Mouse (Mus musculus): Measurements from ENCODE around the gene Clcn7. TPM values are rescaled to one million over a fixed set of nuclear protein-coding genes. Genes with fewer than 3 reads are reported as not detected.
A peak's percentile ranks its signal among the peaks of the same experiment; 100 is the strongest.
"Not testable (repeated sequence)": the region's sequence is repeated elsewhere in the genome, so short reads cannot be mapped to it uniquely, and the experiment has no call there.

The Clcn7 gene
- total RNA-seq, 2 experiments from 2014 or later, result 25.5 to 27.5 TPM

- no peak for DNase-seq (ENCODE audit: low spot score)
Observed at GRCm38 (mm10) chr17:25123979-25124378, 9.2 kb upstream of the Clcn7 start.

GRCm38 (mm10) chr17:25125442-25126060 lies 7.6 kb upstream of the Clcn7 start:
- intact Hi-C loops (cut with DNase I), result loop anchor here (10.0 kb wide), 1 partner anchor 381 kb away; no protein-coding TSS in a partner anchor
- not testable (repeated sequence) for DNase-seq (ENCODE audit: low spot score)

More at GRCm38 (mm10) chr17:25123979-25124378, 9.2 kb upstream of the Clcn7 start:
- intact Hi-C loops (cut with DNase I), result loop anchor here (10.0 kb wide), 1 partner anchor 379 kb away; no protein-coding TSS in a partner anchor

GRCm38 (mm10) chr17:25127079-25127478 lies 6.1 kb upstream of the Clcn7 start:
- intact Hi-C loops (cut with DNase I), result loop anchor here (10.0 kb wide), 1 partner anchor 382 kb away; no protein-coding TSS in a partner anchor
- no peak for DNase-seq (ENCODE audit: low spot score)

- intact Hi-C loops (cut with DNase I), result loop anchor here (10.0 kb wide), 1 partner anchor 383 kb away; no protein-coding TSS in a partner anchor
- DNase-seq (ENCODE audit: low spot score), result no peak
Observed at GRCm38 (mm10) chr17:25127681-25128080, 5.5 kb upstream of the Clcn7 start.

GRCm38 (mm10) chr17:25130060-25130459 lies 3.1 kb upstream of the Clcn7 start:
- intact Hi-C loops (cut with DNase I), result loop anchor here (2.0 to 5.0 kb wide), 2 partner anchors 13 to 142 kb away; partner anchors contain the start of gene Ube2i
- DNase-seq (ENCODE audit: low spot score), result no peak

GRCm38 (mm10) chr17:25135622-25136021 lies 2.4 kb downstream of the Clcn7 start:
- no peak for DNase-seq (ENCODE audit: low spot score)
- intact Hi-C loops (cut with DNase I), result loop anchor here (5.0 kb wide), 1 partner anchor 47 kb away; the partner anchor contains the start of gene BC003965

GRCm38 (mm10) chr17:25138803-25139202 lies 5.6 kb downstream of the Clcn7 start:
- no peak for DNase-seq (ENCODE audit: low spot score)
- intact Hi-C loops (cut with DNase I), result loop anchor here (5.0 kb wide), 1 partner anchor 43 kb away; the partner anchor contains the start of gene BC003965

- DNase-seq (ENCODE audit: low spot score), result no peak
- intact Hi-C loops (cut with DNase I), result loop anchor here (5.0 kb wide), 1 partner anchor 42 kb away; the partner anchor contains the start of gene BC003965
Observed at GRCm38 (mm10) chr17:25139960-25140359, 6.8 kb downstream of the Clcn7 start.

GRCm38 (mm10) chr17:25162161-25162560 lies 29.0 kb downstream of the Clcn7 start, which contains the start of gene Ccdc154:
TSS of gene Ccdc154 (plus strand) at chr17:25162461.
- no peak for DNase-seq (ENCODE audit: low spot score)
- intact Hi-C loops (cut with DNase I), result no loop called here

GRCm38 (mm10) chr17:25163387-25163786 lies 30.2 kb downstream of the Clcn7 start:
- DNase-seq (ENCODE audit: low spot score), result no peak
- intact Hi-C loops (cut with DNase I), result no loop called here

- DNase-seq (ENCODE audit: low spot score), result no peak
- intact Hi-C loops (cut with DNase I), result no loop called here
Observed at GRCm38 (mm10) chr17:25164770-25165169, 31.6 kb downstream of the Clcn7 start.

GRCm38 (mm10) chr17:25165970-25166671 lies 32.9 kb downstream of the Clcn7 start:
- intact Hi-C loops (cut with DNase I), result no loop called here
- DNase-seq (ENCODE audit: low spot score), result no peak

- intact Hi-C loops (cut with DNase I), result no loop called here
Observed at GRCm38 (mm10) chr17:25169706-25170105, 36.5 kb downstream of the Clcn7 start.

GRCm38 (mm10) chr17:25172558-25172957 lies 39.4 kb downstream of the Clcn7 start:
- intact Hi-C loops (cut with DNase I), result no loop called here
- no peak for DNase-seq (ENCODE audit: low spot score)

More at GRCm38 (mm10) chr17:25169706-25170105, 36.5 kb downstream of the Clcn7 start:
- DNase-seq (ENCODE audit: low spot score), result no peak

GRCm38 (mm10) chr17:25175411-25175810 lies 42.2 kb downstream of the Clcn7 start, which contains the start of gene Gm38655:
TSS of gene Gm38655 (minus strand) at chr17:25175471.
- no peak for DNase-seq (ENCODE audit: low spot score)
- intact Hi-C loops (cut with DNase I), result no loop called here

GRCm38 (mm10) chr17:25183232-25183631 lies 50.0 kb downstream of the Clcn7 start:
- DNase-seq (ENCODE audit: low spot score), result no peak
- intact Hi-C loops (cut with DNase I), result loop anchor here (5.0 kb wide), 4 partner anchors 46 to 296 kb away; partner anchors contain the start of genes Cramp1l, Ift140, Nubp2 and Spsb3

- intact Hi-C loops (cut with DNase I), result loop anchor here (1.0 to 5.0 kb wide), 5 partner anchors 47 to 297 kb away; partner anchors contain the start of genes Cramp1l, Ift140, Nubp2 and Spsb3
- peak; percentile 90 for DNase-seq (ENCODE audit: low spot score)
Observed at GRCm38 (mm10) chr17:25184129-25184691, 51.0 kb downstream of the Clcn7 start, which contains the start of gene BC003965. TSS of gene BC003965 (plus strand) at chr17:25184554.

GRCm38 (mm10) chr17:25184961-25185360 lies 51.8 kb downstream of the Clcn7 start:
- no peak for DNase-seq (ENCODE audit: low spot score)
- intact Hi-C loops (cut with DNase I), result loop anchor here (1.0 to 5.0 kb wide), 5 partner anchors 48 to 298 kb away; partner anchors contain the start of genes Cramp1l, Ift140, Nubp2 and Spsb3

GRCm38 (mm10) chr17:25187784-25188149 lies 54.6 kb downstream of the Clcn7 start:
- no peak for DNase-seq (ENCODE audit: low spot score)
- intact Hi-C loops (cut with DNase I), result no loop called here
